Mouse (Mus musculus): Measurements from ENCODE around the gene Mybph. TPM values are rescaled to one million over a fixed set of nuclear protein-coding genes. Genes with fewer than 3 reads are reported as not detected.

Gene Mybph
- not detected for total RNA-seq (2021)
- long read RNA-seq = 0 reads

- no peak for DNase-seq (ENCODE audit: low spot score in 2 of 2)
Observed at GRCm38 (mm10) chr1:134193126-134193525, at the start of gene Mybph. Gene Mybph (plus strand): TSS chr1:134193448.

- no peak for DNase-seq (ENCODE audit: low spot score in 2 of 2)
Observed at GRCm38 (mm10) chr1:134146066-134146465, 47.2 kb upstream of the Mybph start.

DNA sequence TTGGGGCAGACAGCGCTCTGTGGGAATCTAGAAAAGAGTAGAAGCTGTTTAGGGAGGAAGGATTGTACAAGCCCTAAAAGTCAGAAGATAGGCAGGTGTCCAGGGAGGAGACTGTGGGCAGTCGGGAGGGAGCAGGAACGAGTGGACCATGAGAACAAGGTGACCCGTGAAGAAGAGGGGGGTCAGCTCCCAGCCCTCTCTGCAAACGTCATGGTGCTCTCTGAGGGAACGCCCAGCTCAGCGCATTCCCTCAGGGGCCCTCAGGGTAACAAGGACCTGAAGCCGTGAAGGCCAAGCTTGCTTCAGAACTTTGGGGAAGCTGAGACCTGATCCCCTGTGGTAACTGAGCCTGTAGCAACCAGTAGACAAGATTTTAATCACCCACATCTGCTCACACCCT is 43.2 kb upstream of the Mybph start:
- DNase-seq (ENCODE audit: low spot score in 2 of 2) = no peak

DNA sequence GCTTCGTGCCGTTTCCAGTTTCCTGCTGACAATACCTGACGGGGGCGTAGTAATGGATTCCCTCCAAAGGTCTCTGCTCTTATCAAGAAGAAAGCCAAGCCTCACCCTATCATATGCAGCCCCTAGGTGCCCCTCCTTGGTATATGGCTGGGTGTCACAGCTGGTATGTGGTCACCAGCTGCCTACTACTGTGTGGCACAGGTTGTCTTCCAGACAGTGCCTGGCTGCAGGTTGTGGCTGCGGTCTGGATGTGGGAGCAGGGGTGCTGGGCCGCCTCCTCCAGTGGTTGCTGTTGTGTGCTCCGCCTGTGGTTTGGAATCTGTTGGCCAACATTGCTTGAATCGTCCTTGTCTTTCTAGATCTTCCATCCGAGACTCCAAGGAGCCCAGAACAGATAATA is 42.5 kb upstream of the Mybph start:
- no peak for DNase-seq (ENCODE audit: low spot score in 2 of 2)

- DNase-seq (ENCODE audit: low spot score in 2 of 2) = peak; percentile 87 to 89
Observed at GRCm38 (mm10) chr1:134151655-134152412, 41.4 kb upstream of the Mybph start.

DNA sequence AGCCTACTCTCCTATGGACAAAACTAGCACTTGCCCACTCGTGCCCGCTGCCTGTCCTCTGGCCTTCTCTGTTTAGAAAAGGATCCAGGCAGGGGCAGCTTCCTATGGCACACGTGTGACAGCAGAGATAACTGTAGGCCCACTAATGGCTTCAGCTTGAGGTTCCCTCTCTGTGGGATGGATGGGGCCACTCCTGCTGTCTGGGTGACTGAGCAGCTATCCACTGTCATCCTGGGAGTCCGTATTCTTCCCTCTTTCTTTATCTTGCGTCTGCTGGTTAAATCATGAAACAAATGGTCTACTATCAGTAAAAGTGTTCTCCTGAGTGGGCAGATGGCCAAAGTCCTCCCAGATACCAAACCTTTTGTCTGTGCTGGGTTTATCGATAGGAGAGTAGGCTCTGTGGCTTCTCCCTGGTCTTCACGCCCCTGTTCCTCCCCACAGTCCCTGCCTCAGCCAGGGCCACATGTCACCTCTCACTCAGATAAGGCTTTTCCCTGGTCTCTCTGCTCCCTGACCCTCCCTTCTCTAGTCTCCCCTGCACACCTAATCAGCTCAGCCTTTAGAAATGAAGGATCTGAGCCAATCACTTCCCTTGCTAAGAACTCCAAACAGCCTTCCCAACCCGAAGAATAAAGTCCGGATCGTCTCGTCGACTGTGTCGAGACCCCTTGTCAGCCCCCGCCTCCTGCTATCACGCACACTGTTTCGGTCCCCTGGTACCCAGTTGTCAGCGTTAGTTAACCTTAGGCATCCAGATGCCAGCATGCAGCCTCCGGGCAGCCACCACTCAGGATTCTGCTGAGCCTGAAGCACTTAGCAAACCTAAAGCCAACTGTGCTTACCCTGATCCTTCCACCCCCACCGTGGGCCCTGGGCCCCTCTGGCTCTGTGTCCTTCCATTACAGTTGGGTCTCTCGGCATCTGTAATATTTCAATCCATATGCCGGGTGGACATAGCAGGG is 40.3 kb upstream of the Mybph start:
- no peak for DNase-seq (ENCODE audit: low spot score in 2 of 2)

GRCm38 (mm10) chr1:134154121-134154520 is 39.1 kb upstream of the Mybph start:
- DNase-seq (ENCODE audit: low spot score in 2 of 2) = no peak

DNA sequence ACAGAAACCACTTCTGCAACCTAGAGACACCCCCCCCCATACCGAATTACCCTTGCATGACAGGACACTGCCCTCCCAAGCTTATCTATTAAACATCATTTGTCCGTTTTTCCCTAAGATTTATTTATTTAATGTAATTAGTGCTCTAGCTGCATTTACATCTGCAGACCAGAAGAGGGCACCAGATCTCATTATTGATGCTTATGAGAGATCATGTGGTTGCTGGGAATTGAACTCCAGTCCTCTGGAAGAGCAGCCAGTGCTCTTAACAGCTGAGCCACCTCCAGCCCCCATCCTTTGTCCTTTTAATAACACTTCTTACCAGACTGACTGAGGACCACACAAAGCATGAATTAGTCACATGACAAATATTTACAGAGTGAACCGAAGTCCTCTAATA is 38.6 kb upstream of the Mybph start:
- no peak for DNase-seq (ENCODE audit: low spot score in 2 of 2)

GRCm38 (mm10) chr1:134160404-134160803 is 32.8 kb upstream of the Mybph start:
- DNase-seq (ENCODE audit: low spot score in 2 of 2) = no peak

GRCm38 (mm10) chr1:134161399-134161798 is 31.8 kb upstream of the Mybph start:
- DNase-seq (ENCODE audit: low spot score in 2 of 2) = no peak

- DNase-seq (ENCODE audit: low spot score in 2 of 2) = no peak
Observed at GRCm38 (mm10) chr1:134162510-134163225, 30.6 kb upstream of the Mybph start.

GRCm38 (mm10) chr1:134163476-134163875 is 29.8 kb upstream of the Mybph start:
- DNase-seq (ENCODE audit: low spot score in 2 of 2) = no peak

DNA sequence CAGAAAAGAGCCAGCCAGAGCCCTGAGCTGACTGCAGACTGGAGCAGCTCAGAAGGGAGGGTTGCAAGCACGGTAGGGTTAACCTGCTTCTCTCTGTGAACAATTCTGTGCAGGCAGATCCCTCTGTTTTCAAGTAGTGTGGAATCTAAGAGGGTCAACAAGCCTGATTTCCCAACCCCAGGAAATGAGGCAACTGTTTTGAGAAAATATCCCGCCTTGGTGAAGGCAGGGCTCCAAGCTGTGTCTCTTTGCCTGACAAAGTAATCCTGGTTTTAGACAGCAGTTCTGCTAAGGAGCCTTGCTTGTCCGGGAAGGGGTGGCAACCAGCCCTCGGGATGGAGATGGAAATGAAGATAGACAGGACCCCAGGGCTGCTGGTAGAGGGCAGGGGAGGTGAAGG is 28.8 kb upstream of the Mybph start:
- DNase-seq (ENCODE audit: low spot score in 2 of 2) = no peak

DNA sequence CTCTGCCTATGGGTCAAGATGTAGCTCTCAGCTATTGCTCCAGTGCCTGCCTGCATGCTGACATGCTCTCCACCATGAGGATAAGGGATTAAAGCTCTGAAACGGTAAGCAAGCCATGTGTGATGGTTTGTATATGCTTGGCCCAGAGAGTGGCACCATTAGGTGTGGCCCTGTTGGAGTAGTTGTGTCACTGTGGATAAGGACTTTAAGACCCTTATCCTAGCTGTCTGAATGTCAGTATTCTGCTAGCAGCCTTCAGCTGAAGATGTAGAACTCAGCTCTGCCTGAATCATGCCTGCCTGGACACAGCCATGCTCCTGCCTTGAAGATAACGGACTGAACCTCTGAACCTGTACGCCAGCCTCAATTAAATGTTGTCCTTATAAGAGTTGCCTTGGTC is 26.7 kb upstream of the Mybph start:
- no peak for DNase-seq (ENCODE audit: low spot score in 2 of 2)

GRCm38 (mm10) chr1:134167416-134168305 is 25.6 kb upstream of the Mybph start:
- DNase-seq (ENCODE audit: low spot score in 2 of 2) = peak in 1 of 2 experiments; percentile 11

- no peak for DNase-seq (ENCODE audit: low spot score in 2 of 2)
Observed at GRCm38 (mm10) chr1:134168567-134168966, 24.7 kb upstream of the Mybph start.

- no peak for DNase-seq (ENCODE audit: low spot score in 2 of 2)
Observed at GRCm38 (mm10) chr1:134168985-134169697, 24.1 kb upstream of the Mybph start.

- DNase-seq (ENCODE audit: low spot score in 2 of 2) = no peak
Observed at GRCm38 (mm10) chr1:134173081-134173480, 20.2 kb upstream of the Mybph start.

GRCm38 (mm10) chr1:134177976-134178375 is 15.3 kb upstream of the Mybph start:
- DNase-seq (ENCODE audit: low spot score in 2 of 2) = no peak

GRCm38 (mm10) chr1:134182025-134182424 is 11.2 kb upstream of the Mybph start, which contains the start of gene Chil1:
Gene Chil1 (plus strand): TSS chr1:134182176.
- peak in 1 of 2 experiments; percentile 48 for DNase-seq (ENCODE audit: low spot score in 2 of 2)
